Mouse (Mus musculus) lung, adult 2 months (tissue): ENCODE results near the gene Fndc3b. TPM values are rescaled to one million over a fixed set of nuclear protein-coding genes. Genes with fewer than 3 reads are reported as not detected.

ENCODE experiments used
- DNase-seq: peaks from one replicate; pipeline ENCODE4 v3.0.0; 2022
- H3K4me1 ChIP-seq: fragments of 200-500 bp; 2 replicates; pipeline ENCODE4 v1.6.1; 2011; ENCODE audit warnings: low read length; ENCODE audit not compliant: control insufficient read depth, insufficient read depth
- H3K4me3 ChIP-seq: fragments of 200-500 bp; replicated peaks from 2 replicates; pipeline ENCODE3; 2011; ENCODE audit warnings: low read depth, mild to moderate bottlenecking, control low read depth, low read length; ENCODE audit errors: extremely low read depth
- CTCF ChIP-seq: fragments of 200-500 bp; IDR thresholded peaks from 2 replicates; pipeline ENCODE4 v1.5.1; 2011; ENCODE audit warnings: mild to moderate bottlenecking, low read length, control low read depth; ENCODE audit not compliant: insufficient read depth
- POLR2A ChIP-seq: fragments of 200-500 bp; IDR thresholded peaks from 2 replicates; pipeline ENCODE4 v1.6.1; 2011; ENCODE audit warnings: low read depth, mild to moderate bottlenecking, control low read depth, low read length, borderline replicate concordance; ENCODE audit errors: extremely low read depth
- WGBS: fragments of 180-500 bp; shearing (Covaris S2); methylation state at CpG from one replicate; pipeline ENCODE4 v1.1.7; 2018; 5-methylcytosine and 5-hydroxymethylcytosine counted together
- polyA plus RNA-seq: library from polyadenylated mRNA; depleted of rRNA; stranded (reverse); fragments of >200 nt; gene quantifications from 2 replicates; pipeline ENCODE4 v1.2.3, GENCODE M21; 2012; rRNA removed

Gene Fndc3b
- polyA plus RNA-seq, 1 experiment, result 23.8 TPM

DNA sequence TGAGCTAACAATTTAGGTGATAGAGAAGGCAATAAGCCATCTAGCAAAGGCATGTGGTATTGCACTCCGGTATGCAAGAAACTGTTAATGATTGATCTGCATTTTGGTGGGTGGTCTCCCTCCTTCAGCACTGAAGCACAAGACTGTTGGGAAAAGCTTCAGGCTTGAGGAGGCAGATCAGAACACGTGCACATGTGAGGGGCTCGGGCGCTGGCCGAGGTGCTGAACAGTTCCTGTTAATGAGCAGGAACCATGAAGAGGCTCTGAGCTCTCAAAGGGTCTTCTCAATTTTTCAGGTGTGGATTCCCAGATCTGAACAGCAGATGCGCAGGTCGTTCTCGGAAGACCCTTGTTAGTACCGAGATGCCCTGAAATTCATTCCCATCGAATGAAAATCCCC is 341.0 kb downstream of the Fndc3b start:
- Histone ChIP-seq H3K4me3 (no peak overlapping the region), H3K4me1 (peaks cover 6% of the 10 kb centered on the region)
- TF ChIP-seq POLR2A (no peak), CTCF (no peak)
- no peak for DNase-seq
- WGBS, result 5% methylated on average over 10 of the region's 10 CpGs

Other genes with a start within 250 kb of the Fndc3b start
- gene Tmem212, start 185.1 kb upstream of the Fndc3b start, polyA plus RNA-seq, result 68.4 and 95.7 TPM in 2 replicates
- gene Pld1, start 227.4 kb upstream of the Fndc3b start, polyA plus RNA-seq, result 5.9 and 9.0 TPM in 2 replicates